Mouse (Mus musculus) ES-E14 (cell line): Measurements from ENCODE around the gene Gm42791. TPM values are rescaled to one million over a fixed set of nuclear protein-coding genes. Genes with fewer than 3 reads are reported as not detected.

Source experiments
- DNase-seq: peaks from one replicate; pipeline ENCODE4 v3.0.0-alpha.2; 2013; ENCODE audit warnings: low read depth, low spot score
- H3K27ac ChIP-seq: 2 replicates; pipeline ENCODE4 v1.5.1; 2012; ENCODE audit warnings: low read depth, mild to moderate bottlenecking, low read length, moderate library complexity, mixed read lengths; ENCODE audit not compliant: poor library complexity, insufficient read depth, severe bottlenecking
- H3K36me3 ChIP-seq: 2 replicates; pipeline ENCODE4 v1.6.1; 2012; ENCODE audit warnings: mild to moderate bottlenecking, low read length, moderate library complexity, mixed read lengths; ENCODE audit not compliant: control insufficient read depth, poor library complexity, insufficient read depth, severe bottlenecking
- H3K4me1 ChIP-seq, 2 experiments: fragments of 150-350 bp in 1 of 2; sonication (generic) in 1 of 2; 2 replicates each; pipeline ENCODE4 v1.6.1; 2012; ENCODE audit warnings: low read length in 2 of 2, mild to moderate bottlenecking in 1 of 2, mixed read lengths in 1 of 2; ENCODE audit not compliant: control insufficient read depth in 2 of 2, insufficient read depth in 2 of 2, poor library complexity in 1 of 2
- H3K4me3 ChIP-seq, 2 experiments: fragments of 150-350 bp in 1 of 2; sonication (generic) in 1 of 2; 2 replicates each; pipeline ENCODE4 v1.5.1; 2012; ENCODE audit warnings: low read length in 2 of 2, low read depth in 1 of 2, mild to moderate bottlenecking in 1 of 2, mixed read lengths in 1 of 2; ENCODE audit not compliant: insufficient read depth in 1 of 2, poor library complexity in 1 of 2, severe bottlenecking in 1 of 2
- H3K9ac ChIP-seq: 2 replicates; pipeline ENCODE4 v1.6.1; 2012; ENCODE audit warnings: low read depth, mild to moderate bottlenecking, low read length, mixed read lengths; ENCODE audit not compliant: poor library complexity, insufficient read depth, severe bottlenecking
- H3K9me3 ChIP-seq: fragments of 150-350 bp; sonication (generic); 2 replicates; pipeline ENCODE4 v1.6.1; 2012; ENCODE audit warnings: low read depth, mild to moderate bottlenecking, low read length; ENCODE audit not compliant: control insufficient read depth, insufficient read depth
- CHD2 ChIP-seq: IDR thresholded peaks from 2 replicates; pipeline ENCODE4 v1.6.1; 2014; ENCODE audit warnings: mild to moderate bottlenecking, low read depth, low read length, inconsistent platforms
- HCFC1 ChIP-seq: IDR thresholded peaks from 2 replicates; pipeline ENCODE4 v1.6.1; 2012; ENCODE audit warnings: low read length, inconsistent platforms, borderline replicate concordance; ENCODE audit not compliant: insufficient read depth
- MAFK ChIP-seq: IDR thresholded peaks from 2 replicates; pipeline ENCODE4 v1.6.1; 2014; ENCODE audit warnings: mild to moderate bottlenecking, low read depth, low read length, inconsistent platforms; ENCODE audit not compliant: insufficient read depth
- ZC3H11A ChIP-seq: IDR thresholded peaks from 2 replicates; pipeline ENCODE4 v1.6.1; 2012; ENCODE audit warnings: low read depth, mild to moderate bottlenecking, inconsistent platforms, low read length, borderline replicate concordance
- ZNF384 ChIP-seq: IDR thresholded peaks from 2 replicates; pipeline ENCODE4 v1.6.1; 2012; ENCODE audit warnings: low read depth, low read length, inconsistent platforms
- in situ Hi-C, 2 experiments: fragments of 600-800 bp; cut with MboI; formaldehyde crosslinking; loops; one replicate each; pipeline ENCODE4 v1.15.1; 2025; ENCODE audit warnings: low sequenced_read_pairs in 2 of 2, inconsistent platforms in 1 of 2; ENCODE audit not compliant: unreplicated experiment in 2 of 2
- total RNA-seq: library from RNA; depleted of rRNA; stranded (reverse); fragments of 300-350 nt; gene quantifications from 2 replicates; pipeline ENCODE4 v1.2.3, GENCODE M21; 2012

Gene Gm42791
- total RNA-seq, 1 experiment = not detected

GRCm38 (mm10) chr5:148989480-148989879 is 5.5 kb downstream of the Gm42791 start:
- Histone ChIP-seq H3K4me1 (peaks cover 5 to 11% of the 10 kb centered on the region in 2 experiments; a peak in 2 of 4 replicates), H3K4me3 (no peak overlapping the region), H3K9ac (no peak overlapping the region), H3K9me3 (no peaks in the 10 kb centered on the region), H3K27ac (no peak overlapping the region), H3K36me3 (no peaks in the 10 kb centered on the region)
- in situ Hi-C loops = no loop called here
- peak; percentile 77 for DNase-seq
- TF ChIP-seq CHD2 (no peak), ZNF384 (no peak), MAFK (no peak), ZC3H11A (no peak), HCFC1 (no peak)

GRCm38 (mm10) chr5:148984961-148985360 is 10.0 kb downstream of the Gm42791 start:
- TF ChIP-seq MAFK (no peak), ZNF384 (no peak), ZC3H11A (no peak), CHD2 (no peak), HCFC1 (no peak)
- Histone ChIP-seq H3K9ac (no peak overlapping the region), H3K4me1 (peaks cover 4 to 9% of the 10 kb centered on the region in 2 experiments; a peak in 2 of 4 replicates), H3K27ac (no peak overlapping the region), H3K9me3 (no peaks in the 10 kb centered on the region), H3K36me3 (no peaks in the 10 kb centered on the region), H3K4me3 (peak overlapping the region; percentile 17 to 38; a peak in 2 of 4 replicates)
- in situ Hi-C loops = no loop called here
- DNase-seq = no peak

GRCm38 (mm10) chr5:148983696-148984095 is 11.3 kb downstream of the Gm42791 start:
- H3K27ac ChIP-seq = no peak overlapping the region
- H3K9me3 ChIP-seq = no peaks in the 10 kb centered on the region
- H3K4me1 ChIP-seq = peaks cover 4 to 9% of the 10 kb centered on the region in 2 experiments; a peak in 2 of 4 replicates
- H3K36me3 ChIP-seq = no peaks in the 10 kb centered on the region
- no peak for TF ChIP-seq CHD2
- TF ChIP-seq ZNF384 = no peak
- TF ChIP-seq MAFK = no peak
- TF ChIP-seq HCFC1 = no peak
- in situ Hi-C loops = no loop called here
- no peak overlapping the region for H3K9ac ChIP-seq
- DNase-seq = no peak
- H3K4me3 ChIP-seq = no peak overlapping the region

GRCm38 (mm10) chr5:148983108-148983664 is 11.8 kb downstream of the Gm42791 start:
- TF ChIP-seq ZNF384 = peak; percentile 92
- TF ChIP-seq ZC3H11A = no peak
- no peaks in the 10 kb centered on the region for H3K9me3 ChIP-seq
- H3K4me3 ChIP-seq = no peak overlapping the region
- H3K36me3 ChIP-seq = no peaks in the 10 kb centered on the region
- H3K27ac ChIP-seq = no peak overlapping the region
- no peak for DNase-seq
- in situ Hi-C loops = no loop called here
- H3K4me1 ChIP-seq = peaks cover 4 to 9% of the 10 kb centered on the region in 2 experiments; a peak in 2 of 4 replicates
- H3K9ac ChIP-seq = no peak overlapping the region

- no peak for DNase-seq
- H3K9me3 ChIP-seq = no peaks in the 10 kb centered on the region
- TF ChIP-seq HCFC1 (no peak), CHD2 (no peak), ZNF384 (no peak), MAFK (no peak), ZC3H11A (no peak)
- H3K4me1 ChIP-seq = peaks cover 4 to 13% of the 10 kb centered on the region in 2 experiments; a peak in 2 of 4 replicates
- H3K36me3 ChIP-seq = no peaks in the 10 kb centered on the region
- H3K4me3 ChIP-seq = no peak overlapping the region
- in situ Hi-C loops = no loop called here
- H3K9ac ChIP-seq = no peak overlapping the region
- H3K27ac ChIP-seq = no peak overlapping the region
Observed at GRCm38 (mm10) chr5:148982396-148982795, 12.6 kb downstream of the Gm42791 start.
